Mouse (Mus musculus): ENCODE measurements around the gene Gipc1. TPM values are rescaled to one million over a fixed set of nuclear protein-coding genes. Genes with fewer than 3 reads are reported as not detected.

Gipc1 gene
- total and polyA plus RNA-seq, 2 experiments, result 12.6 to 14.5 TPM

DNA sequence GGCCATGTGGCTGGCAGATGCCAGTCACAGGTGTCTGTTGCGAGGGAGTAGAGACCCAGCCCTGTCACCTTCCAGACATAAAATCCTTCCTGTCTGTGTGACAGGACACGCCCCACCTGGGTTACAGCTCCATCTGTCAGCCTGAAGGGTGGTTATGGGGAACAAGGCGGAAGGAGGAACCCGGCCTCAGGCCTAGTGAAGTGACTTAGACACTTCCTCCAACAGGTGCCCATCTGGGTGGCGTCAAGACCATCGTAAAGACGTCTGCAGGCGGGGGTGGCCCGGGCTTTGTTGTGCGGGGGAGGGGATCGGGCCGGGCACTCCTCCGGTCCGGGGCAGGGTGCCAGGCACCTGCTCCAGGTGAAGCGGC lies 45.8 kb downstream of the Gipc1 start:
- WGBS, result 8% methylated on average over 15 of the region's 15 CpGs
- peaks cover 10% of the 10 kb centered on the region; the same call in 1 of the 2 replicates for H3K4me1 ChIP-seq (ENCODE audit: control insufficient read depth, insufficient read depth, low read length)
- DNase-seq (ENCODE audit: extremely low read depth, low read depth, low spot score), result peak; percentile 34
- no peaks in the 10 kb centered on the region for H3K27me3 ChIP-seq (ENCODE audit: control insufficient read depth, insufficient read depth, low read length)
- H3K9ac ChIP-seq (ENCODE audit: low read depth, low read length), result peak overlapping the region; percentile 99
- TF ChIP-seq POLR2A (IDR thresholded peaks at IDR 0.05; ENCODE audit: extremely low read depth, insufficient read depth, low read length), result no peak
- H3K27ac ChIP-seq (replicated peaks; ENCODE audit: insufficient read depth, low read depth, low read length), result peak overlapping the region; percentile 73
- no peaks in the 10 kb centered on the region for H3K36me3 ChIP-seq (ENCODE audit: control insufficient read depth, insufficient read depth, low read length)
- peaks cover 14% of the 10 kb centered on the region; the same call in 1 of the 2 replicates for H3K79me2 ChIP-seq (ENCODE audit: control insufficient read depth, insufficient read depth, low read length)
- H3K4me3 ChIP-seq (ENCODE audit: insufficient read depth, low read depth, low read length), result peak overlapping the region; percentile 73

DNA sequence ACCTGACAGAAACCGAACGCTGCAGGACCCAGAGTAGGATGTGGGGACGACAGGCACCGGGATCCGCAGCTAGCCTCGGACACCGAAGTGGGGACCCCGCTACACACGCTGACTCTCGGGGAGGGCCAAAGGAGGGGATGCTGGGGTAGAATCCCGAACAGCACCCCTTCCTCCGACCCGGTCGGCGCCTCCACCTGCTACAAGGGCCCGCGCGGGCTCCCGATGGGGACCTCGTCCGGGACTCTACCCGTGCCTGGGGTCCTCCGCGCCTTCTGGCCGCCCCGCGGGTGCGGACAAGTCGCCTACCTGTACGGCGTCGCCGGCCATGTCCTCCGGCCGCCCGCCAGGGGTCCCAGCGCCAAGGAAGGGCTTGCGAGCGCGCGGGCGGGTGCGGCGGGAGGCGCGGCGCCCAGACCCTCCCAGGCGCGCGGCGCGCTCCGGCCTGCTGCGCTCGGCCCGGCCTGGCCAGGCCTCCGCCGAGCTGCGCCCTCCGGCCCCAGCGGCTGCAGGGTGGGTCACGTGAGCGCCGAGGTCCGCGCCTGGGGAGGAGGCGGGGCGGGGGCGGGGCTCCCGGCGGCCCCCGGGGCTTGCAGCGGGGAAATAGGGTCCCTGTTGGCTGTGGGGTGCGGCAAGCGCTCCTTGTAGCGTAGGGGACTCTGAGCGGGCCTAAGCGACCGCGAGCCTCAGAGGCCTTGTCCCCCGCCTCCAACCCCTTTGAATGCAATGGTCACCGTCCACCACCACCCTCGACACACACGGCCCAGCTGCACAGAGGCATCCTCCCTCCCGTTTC lies 46.4 kb downstream of the Gipc1 start, which contains the start of gene Pkn1:
Pkn1 (minus strand) TSS at position 519 of the 793 bp plus-strand sequence.
- peak; percentile 47 for DNase-seq (ENCODE audit: extremely low read depth, low read depth, low spot score)
- H3K36me3 ChIP-seq (ENCODE audit: control insufficient read depth, insufficient read depth, low read length), result no peaks in the 10 kb centered on the region
- peak within 1 kb of the TSS; percentile 73 for H3K27ac ChIP-seq (replicated peaks; ENCODE audit: insufficient read depth, low read depth, low read length)
- WGBS, result 1% methylated on average over 80 of the region's 85 CpGs
- peak within 1 kb of the TSS; percentile 73 for H3K4me3 ChIP-seq (ENCODE audit: insufficient read depth, low read depth, low read length)
- peak within 1 kb of the TSS; percentile 99 for H3K9ac ChIP-seq (ENCODE audit: low read depth, low read length)
- no peaks in the 10 kb centered on the region for H3K27me3 ChIP-seq (ENCODE audit: control insufficient read depth, insufficient read depth, low read length)
- peaks cover 14% of the 10 kb centered on the region; the same call in 1 of the 2 replicates for H3K79me2 ChIP-seq (ENCODE audit: control insufficient read depth, insufficient read depth, low read length)
- peaks cover 10% of the 10 kb centered on the region; the same call in 1 of the 2 replicates for H3K4me1 ChIP-seq (ENCODE audit: control insufficient read depth, insufficient read depth, low read length)
- TF ChIP-seq POLR2A (IDR thresholded peaks at IDR 0.05; ENCODE audit: extremely low read depth, insufficient read depth, low read length), result peak; percentile 48; the same call in 1 of the 2 replicates
- no peak for TF ChIP-seq CTCF (IDR thresholded peaks at IDR 0.05; ENCODE audit: low read depth, low read length)

DNA sequence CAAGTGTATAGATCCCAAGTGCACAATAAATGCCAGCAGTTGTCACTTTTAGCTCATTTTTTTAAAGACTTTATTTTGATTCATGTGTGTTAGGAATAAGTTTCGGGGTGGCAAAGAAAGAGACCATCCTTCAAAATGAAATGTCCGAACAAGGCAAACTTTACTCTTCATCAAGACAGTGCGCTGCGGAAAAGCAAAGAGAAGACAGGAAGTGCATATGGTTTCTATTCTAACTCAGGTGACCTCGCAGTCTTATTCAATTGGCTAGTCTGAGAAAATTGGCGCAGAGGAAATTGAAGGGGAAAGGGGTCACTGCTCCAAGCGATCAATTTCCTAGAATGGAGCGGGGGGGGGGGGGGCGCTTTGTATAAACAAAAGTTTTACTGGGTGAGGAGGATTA lies 47.1 kb downstream of the Gipc1 start:
- H3K4me1 ChIP-seq (ENCODE audit: control insufficient read depth, insufficient read depth, low read length), result peaks cover 10% of the 10 kb centered on the region; the same call in 1 of the 2 replicates
- peaks cover 14% of the 10 kb centered on the region; the same call in 1 of the 2 replicates for H3K79me2 ChIP-seq (ENCODE audit: control insufficient read depth, insufficient read depth, low read length)
- 27% methylated on average over 9 of the region's 9 CpGs for WGBS
- peak; percentile 22 for DNase-seq (ENCODE audit: extremely low read depth, low read depth, low spot score)
- H3K4me3 ChIP-seq (ENCODE audit: insufficient read depth, low read depth, low read length), result peak overlapping the region; percentile 73
- no peak for TF ChIP-seq POLR2A (IDR thresholded peaks at IDR 0.05; ENCODE audit: extremely low read depth, insufficient read depth, low read length)
- no peaks in the 10 kb centered on the region for H3K36me3 ChIP-seq (ENCODE audit: control insufficient read depth, insufficient read depth, low read length)
- no peaks in the 10 kb centered on the region for H3K27me3 ChIP-seq (ENCODE audit: control insufficient read depth, insufficient read depth, low read length)
- H3K9ac ChIP-seq (ENCODE audit: low read depth, low read length), result peak overlapping the region; percentile 74
- H3K27ac ChIP-seq (replicated peaks; ENCODE audit: insufficient read depth, low read depth, low read length), result peak overlapping the region; percentile 53

DNA sequence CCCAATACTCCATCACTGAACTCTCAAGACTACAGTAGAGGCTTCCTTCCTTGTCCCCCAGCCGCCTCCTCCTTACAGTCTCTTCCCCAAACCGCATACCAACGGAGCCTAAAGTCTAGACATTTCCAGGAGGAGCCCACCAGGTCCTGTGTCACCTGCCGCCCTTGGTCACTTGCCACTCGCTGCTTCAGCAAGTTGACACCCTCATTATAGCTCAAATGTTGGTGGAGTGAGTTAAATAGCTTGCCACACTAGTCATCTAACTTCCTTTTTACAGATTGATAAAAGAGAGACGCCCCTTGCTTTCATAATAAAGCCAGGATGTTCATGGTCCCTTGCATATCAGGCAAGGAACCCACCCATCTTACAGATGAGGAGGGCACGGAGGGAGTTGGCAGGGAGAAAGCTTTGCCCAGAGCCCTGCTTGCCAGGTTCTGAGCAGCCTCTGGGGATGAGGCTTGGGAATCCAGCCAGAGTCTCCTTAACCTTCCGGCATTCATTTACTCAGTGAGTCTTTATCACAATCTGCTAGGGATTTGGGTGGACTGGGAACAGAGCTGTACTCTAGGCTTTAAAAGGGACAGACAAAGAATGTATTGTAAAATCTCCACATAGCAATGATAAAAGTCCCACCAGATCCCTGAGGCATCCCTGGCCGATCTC lies 48.1 kb downstream of the Gipc1 start:
- no peak overlapping the region for H3K4me3 ChIP-seq (ENCODE audit: insufficient read depth, low read depth, low read length)
- H3K9ac ChIP-seq (ENCODE audit: low read depth, low read length), result no peak overlapping the region
- 78% methylated on average over 9 of the region's 9 CpGs for WGBS
- 0 out of 2 replicates have a peak, but pooled peaks cover 7% of the 10 kb centered on the region for H3K4me1 ChIP-seq (ENCODE audit: control insufficient read depth, insufficient read depth, low read length)
- no peak overlapping the region for H3K27ac ChIP-seq (replicated peaks; ENCODE audit: insufficient read depth, low read depth, low read length)
- H3K27me3 ChIP-seq (ENCODE audit: control insufficient read depth, insufficient read depth, low read length), result no peaks in the 10 kb centered on the region
- TF ChIP-seq CTCF (IDR thresholded peaks at IDR 0.05; ENCODE audit: low read depth, low read length) (no peak), POLR2A (IDR thresholded peaks at IDR 0.05; ENCODE audit: extremely low read depth, insufficient read depth, low read length) (no peak)
- DNase-seq (ENCODE audit: extremely low read depth, low read depth, low spot score), result no peak
- H3K36me3 ChIP-seq (ENCODE audit: control insufficient read depth, insufficient read depth, low read length), result no peaks in the 10 kb centered on the region
- H3K79me2 ChIP-seq (ENCODE audit: control insufficient read depth, insufficient read depth, low read length), result peaks cover 14% of the 10 kb centered on the region; the same call in 1 of the 2 replicates

DNA sequence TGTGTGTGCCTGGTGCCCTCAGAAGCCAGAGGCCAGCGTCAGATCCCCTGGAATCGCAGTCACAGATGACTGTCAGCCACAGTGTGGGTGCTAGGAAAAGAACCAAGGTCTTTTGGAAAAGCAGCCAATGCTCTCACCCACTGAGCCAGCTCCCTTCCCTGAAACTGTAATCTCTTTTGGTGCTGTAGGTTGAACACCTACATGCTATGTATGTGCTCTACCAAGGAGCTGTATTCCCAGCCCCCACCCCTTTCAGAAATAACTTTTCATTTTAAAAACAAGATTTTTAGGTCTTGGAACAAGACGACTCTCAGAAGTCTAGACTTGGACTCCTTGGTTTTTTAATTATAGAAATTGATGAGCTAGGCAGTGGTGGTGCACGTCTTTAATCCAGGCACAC lies 50.9 kb downstream of the Gipc1 start:
- Histone ChIP-seq H3K4me1 (ENCODE audit: control insufficient read depth, insufficient read depth, low read length) (0 out of 2 replicates have a peak, but pooled peaks cover 3% of the 10 kb centered on the region), H3K27me3 (ENCODE audit: control insufficient read depth, insufficient read depth, low read length) (no peaks in the 10 kb centered on the region), H3K36me3 (ENCODE audit: control insufficient read depth, insufficient read depth, low read length) (no peaks in the 10 kb centered on the region), H3K79me2 (ENCODE audit: control insufficient read depth, insufficient read depth, low read length) (peaks cover 5% of the 10 kb centered on the region; the same call in 1 of the 2 replicates), H3K9ac (ENCODE audit: low read depth, low read length) (no peak overlapping the region), H3K4me3 (ENCODE audit: insufficient read depth, low read depth, low read length) (no peak overlapping the region), H3K27ac (replicated peaks; ENCODE audit: insufficient read depth, low read depth, low read length) (no peak overlapping the region)
- TF ChIP-seq CTCF (IDR thresholded peaks at IDR 0.05; ENCODE audit: low read depth, low read length) (no peak), POLR2A (IDR thresholded peaks at IDR 0.05; ENCODE audit: extremely low read depth, insufficient read depth, low read length) (no peak)
- no peak for DNase-seq (ENCODE audit: extremely low read depth, low read depth, low spot score)
- WGBS, result 87% methylated on average over 4 of the region's 4 CpGs

Data from liver, adult 2 months (tissue).